Mouse (Mus musculus) hindbrain, embryonic 14.5 days (tissue): ENCODE results near the gene Cotl1. TPM values are rescaled to one million over a fixed set of nuclear protein-coding genes. Genes with fewer than 3 reads are reported as not detected.

Source experiments
- ATAC-seq: fragments of 200-750 bp; cut with Nextera tagmentation; 2 replicates; pipeline ENCODE4 v1.8.0; 2017; ENCODE audit warnings: moderate number of reproducible peaks, mild to moderate bottlenecking, moderate TSS enrichment, moderate library complexity; ENCODE audit not compliant: low FRiP score
- DNase-seq: peaks from one replicate; pipeline ENCODE4 v3.0.0-alpha.2; 2015; ENCODE audit warnings: low spot score
- H3K27ac ChIP-seq: fragments of 300-500 bp; sonication (generic); 2 replicates; pipeline ENCODE4 v1.5.1; 2014; ENCODE audit warnings: mild to moderate bottlenecking, moderate library complexity
- H3K27me3 ChIP-seq: fragments of 300-500 bp; sonication (generic); 2 replicates; pipeline ENCODE4 v1.6.1; 2014; ENCODE audit warnings: mild to moderate bottlenecking, low read length, mixed read lengths; ENCODE audit not compliant: control insufficient read depth, insufficient read depth
- H3K36me3 ChIP-seq: fragments of 300-500 bp; sonication (generic); replicated peaks from 2 replicates; pipeline ENCODE4 v1.6.1; 2014; ENCODE audit not compliant: control insufficient read depth, insufficient read depth
- H3K4me1 ChIP-seq: fragments of 300-500 bp; sonication (generic); replicated peaks from 2 replicates; pipeline ENCODE4 v1.6.1; 2014; ENCODE audit warnings: antibody characterized with exemption, low read length, mixed read lengths; ENCODE audit not compliant: control insufficient read depth, insufficient read depth
- H3K4me2 ChIP-seq: fragments of 300-500 bp; sonication (generic); replicated peaks from 2 replicates; pipeline ENCODE4 v1.6.1; 2014; ENCODE audit warnings: mild to moderate bottlenecking, moderate library complexity
- H3K4me3 ChIP-seq: fragments of 300-500 bp; sonication (generic); replicated peaks from 2 replicates; pipeline ENCODE4 v1.5.1; 2014; ENCODE audit warnings: mild to moderate bottlenecking, low read length
- H3K9ac ChIP-seq: fragments of 300-500 bp; sonication (generic); 2 replicates; pipeline ENCODE4 v1.6.1; 2014
- H3K9me3 ChIP-seq: fragments of 300-500 bp; sonication (generic); 2 replicates; pipeline ENCODE4 v1.6.1; 2016; ENCODE audit warnings: low read length; ENCODE audit not compliant: control insufficient read depth
- WGBS: fragments of 180-500 bp; shearing (Covaris S2); extraction: QIAGEN DNeasy Blood & Tissue Kit; methylation state at CpG from one replicate; pipeline ENCODE4 v1.1.7; 2014; 5-methylcytosine and 5-hydroxymethylcytosine counted together
- polyA plus RNA-seq: library from polyadenylated mRNA; unstranded; fragments of >200 nt; fragmentation: Nextera tagmentation; extraction: Ambion mirVana; gene quantifications from 2 replicates; pipeline ENCODE4 v1.2.1, GENCODE M21; 2014

The Cotl1 gene
- polyA plus RNA-seq, 1 experiment from 2014 or later: 238 TPM

GRCm38 (mm10) chr8:119802592-119802991 is 37.8 kb downstream of the Cotl1 start:
- Histone ChIP-seq H3K4me3 (no peak overlapping the region), H3K36me3 (0 out of 2 replicates have a peak, but pooled peaks cover 2% of the 10 kb centered on the region), H3K9ac (no peak overlapping the region), H3K27ac (no peak overlapping the region), H3K9me3 (no peaks in the 10 kb centered on the region), H3K27me3 (no peaks in the 10 kb centered on the region), H3K4me1 (peaks cover 34% of the 10 kb centered on the region), H3K4me2 (no peak overlapping the region)
- ATAC-seq (no peak), DNase-seq (no peak)
- 100% methylated on average over 1 of the region's 1 CpGs for WGBS

DNA sequence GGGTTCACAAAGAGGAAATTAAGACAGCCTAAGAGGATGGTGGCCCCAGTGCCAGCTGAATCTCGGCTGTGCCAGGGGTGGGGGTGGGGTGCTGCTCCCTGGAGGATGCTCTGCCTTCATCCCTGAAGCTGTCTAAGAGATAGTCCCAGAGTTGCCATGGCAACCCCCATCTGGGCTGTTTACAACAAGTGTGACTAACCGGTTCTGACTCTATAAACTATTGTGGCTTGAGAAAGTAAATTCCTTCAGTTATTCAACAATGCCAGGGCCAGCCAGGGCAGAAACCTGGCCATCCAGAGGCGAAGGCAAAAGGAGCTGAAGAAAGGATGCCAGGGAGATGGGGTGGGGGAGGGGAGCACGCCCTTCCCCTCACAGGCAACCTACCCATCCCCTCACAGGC is 39.2 kb downstream of the Cotl1 start:
- WGBS: 4% methylated on average over 4 of the region's 4 CpGs
- Histone ChIP-seq H3K4me2 (no peak overlapping the region), H3K9ac (no peak overlapping the region), H3K4me3 (no peak overlapping the region), H3K36me3 (no peaks in the 10 kb centered on the region), H3K4me1 (peaks cover 27% of the 10 kb centered on the region), H3K27ac (peak overlapping the region; percentile 26; the same call in 1 of the 2 replicates), H3K27me3 (no peaks in the 10 kb centered on the region), H3K9me3 (no peaks in the 10 kb centered on the region)
- ATAC-seq (no peak), DNase-seq (peak; percentile 69)

GRCm38 (mm10) chr8:119798965-119799264 is 41.4 kb downstream of the Cotl1 start:
- H3K4me1 ChIP-seq: peaks cover 21% of the 10 kb centered on the region
- H3K9ac ChIP-seq: no peak overlapping the region
- H3K36me3 ChIP-seq: no peaks in the 10 kb centered on the region
- H3K4me3 ChIP-seq: no peak overlapping the region
- DNase-seq (no peak), ATAC-seq (no peak; the same call in 1 of the 2 replicates)
- WGBS: 48% methylated on average over 2 of the region's 2 CpGs
- no peaks in the 10 kb centered on the region for H3K9me3 ChIP-seq
- peak overlapping the region; percentile 65 for H3K27ac ChIP-seq
- H3K27me3 ChIP-seq: no peaks in the 10 kb centered on the region
- peak overlapping the region; percentile 38 for H3K4me2 ChIP-seq

DNA sequence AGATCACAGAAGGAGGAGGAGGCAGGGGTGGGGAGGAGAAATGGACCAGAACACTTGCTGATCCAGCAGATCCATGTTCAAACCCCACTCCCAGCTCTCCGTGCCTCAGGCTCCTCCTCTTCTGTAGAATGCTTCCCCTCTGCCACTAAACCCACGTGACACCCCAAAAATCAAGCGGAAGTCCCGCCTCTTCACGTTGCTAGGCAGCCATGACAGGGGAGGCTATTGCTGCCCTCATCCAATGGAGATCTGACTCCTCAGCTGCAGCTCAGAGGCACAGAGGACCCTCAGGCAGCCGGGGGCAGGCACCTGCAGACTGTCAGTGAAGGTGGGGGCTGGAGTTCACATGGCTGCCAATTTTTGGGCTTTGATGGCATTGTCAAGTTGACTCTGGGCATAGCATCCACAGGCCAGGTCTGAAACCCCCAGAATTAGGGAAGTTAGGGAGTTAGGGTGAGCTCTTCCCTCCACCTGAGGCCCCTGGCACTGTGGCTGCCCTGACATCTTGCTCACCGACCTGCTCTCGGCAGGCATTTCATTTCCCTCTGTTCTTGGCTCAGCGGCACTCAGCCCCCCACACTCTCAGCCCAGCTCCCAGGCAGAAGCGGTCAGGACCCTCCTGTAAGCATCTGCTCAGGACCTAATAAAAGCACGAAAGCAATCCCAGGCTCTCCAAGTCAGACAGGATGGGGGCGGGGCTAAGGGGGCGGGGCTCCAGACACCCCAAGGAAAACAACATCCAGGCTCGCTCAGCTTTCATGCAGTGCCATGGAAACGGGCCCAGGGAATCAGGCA is 42.0 kb downstream of the Cotl1 start:
- H3K9me3 ChIP-seq: no peaks in the 10 kb centered on the region
- 4% methylated on average over 15 of the region's 15 CpGs for WGBS
- H3K27me3 ChIP-seq: no peaks in the 10 kb centered on the region
- DNase-seq (peak; percentile 75), ATAC-seq (peak; percentile 59)
- peak overlapping the region; percentile 17; the same call in 1 of the 2 replicates for H3K9ac ChIP-seq
- H3K27ac ChIP-seq: peak overlapping the region; percentile 65
- H3K4me3 ChIP-seq: no peak overlapping the region
- H3K4me1 ChIP-seq: peaks cover 21% of the 10 kb centered on the region
- no peaks in the 10 kb centered on the region for H3K36me3 ChIP-seq
- H3K4me2 ChIP-seq: peak overlapping the region; percentile 38

GRCm38 (mm10) chr8:119795651-119796050 is 44.7 kb downstream of the Cotl1 start:
- WGBS: 93% methylated on average over 3 of the region's 3 CpGs
- Histone ChIP-seq H3K27ac (no peak overlapping the region), H3K27me3 (no peaks in the 10 kb centered on the region), H3K9me3 (no peaks in the 10 kb centered on the region), H3K4me3 (no peak overlapping the region), H3K4me2 (no peak overlapping the region), H3K4me1 (peaks cover 14% of the 10 kb centered on the region), H3K36me3 (no peaks in the 10 kb centered on the region), H3K9ac (no peak overlapping the region)
- DNase-seq (no peak), ATAC-seq (no peak)

DNA sequence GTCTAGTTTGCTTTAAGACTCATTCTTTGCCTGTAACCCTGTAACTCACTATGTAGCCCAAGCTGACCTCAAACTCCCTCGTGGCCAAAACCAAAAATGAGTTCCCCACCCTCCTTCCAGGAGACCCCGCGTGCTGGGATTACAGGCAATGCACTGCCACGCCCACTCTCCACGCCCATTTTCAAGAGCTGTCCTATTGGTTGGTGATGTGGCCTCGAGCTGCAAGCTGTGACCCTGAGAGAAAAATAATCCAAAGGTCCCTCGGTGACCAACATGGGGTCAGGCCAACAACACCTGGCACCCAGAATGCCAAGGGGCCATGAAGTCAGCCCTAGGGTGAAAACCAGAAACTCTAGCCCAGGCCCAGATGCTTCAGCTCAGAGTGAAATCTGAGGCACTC is 45.7 kb downstream of the Cotl1 start:
- Histone ChIP-seq H3K4me2 (no peak overlapping the region), H3K27me3 (no peaks in the 10 kb centered on the region), H3K27ac (no peak overlapping the region), H3K4me3 (no peak overlapping the region), H3K36me3 (no peaks in the 10 kb centered on the region), H3K4me1 (peaks cover 14% of the 10 kb centered on the region), H3K9me3 (no peaks in the 10 kb centered on the region), H3K9ac (no peak overlapping the region)
- ATAC-seq (no peak), DNase-seq (no peak)
- 45% methylated on average over 7 of the region's 7 CpGs for WGBS

DNA sequence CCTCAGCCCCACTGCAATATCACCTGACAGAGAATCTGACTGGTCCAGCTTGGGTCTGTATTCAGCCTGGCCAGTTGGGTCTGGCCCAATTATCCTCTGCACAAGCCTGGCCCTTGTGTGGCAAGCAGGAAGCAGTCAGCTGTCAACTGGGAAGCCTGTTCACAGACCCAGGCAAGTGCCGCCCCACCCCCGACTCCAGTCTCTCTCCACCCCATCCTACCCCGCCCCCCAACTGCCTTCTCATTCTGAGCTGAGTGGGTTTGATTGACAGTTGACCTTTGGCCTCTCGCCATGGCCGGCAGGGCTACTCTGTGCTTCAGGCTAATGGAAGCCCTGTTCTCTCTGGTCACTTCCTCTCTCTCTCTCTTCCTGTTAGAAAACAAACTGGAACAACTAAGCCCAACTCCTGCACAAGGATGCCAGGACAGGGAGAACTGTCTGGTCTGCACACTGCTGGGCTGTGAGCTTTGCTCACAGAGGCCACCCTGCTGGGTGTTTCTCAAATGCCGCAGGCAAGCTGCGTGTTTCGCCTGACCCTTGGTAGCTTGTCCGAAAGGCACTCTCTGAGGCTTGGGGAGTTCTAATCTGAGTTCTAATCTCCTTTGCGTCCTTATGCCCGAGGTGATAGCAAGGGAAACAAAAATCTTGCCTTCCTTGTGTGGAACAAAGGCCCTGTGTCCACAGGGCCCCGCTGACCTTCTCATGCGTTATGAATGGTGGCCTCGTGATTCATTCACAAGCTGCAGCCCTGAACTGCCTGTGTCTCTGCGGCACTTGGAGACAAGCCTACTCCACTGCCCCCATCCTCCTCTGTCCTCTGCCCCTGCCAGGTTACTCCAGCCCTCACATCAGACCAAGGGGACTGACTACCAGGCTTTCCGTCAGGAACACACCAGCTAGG is 48.3 kb downstream of the Cotl1 start:
- H3K4me1 ChIP-seq: peaks cover 8% of the 10 kb centered on the region; the same call in 1 of the 2 replicates
- peak overlapping the region; percentile 68 for H3K27ac ChIP-seq
- no peak overlapping the region for H3K9ac ChIP-seq
- H3K4me3 ChIP-seq: no peak overlapping the region
- 9% methylated on average over 16 of the region's 16 CpGs for WGBS
- no peaks in the 10 kb centered on the region for H3K27me3 ChIP-seq
- H3K4me2 ChIP-seq: no peak overlapping the region
- ATAC-seq (peak; percentile 66; the same call in 1 of the 2 replicates), DNase-seq (no peak)
- H3K9me3 ChIP-seq: no peaks in the 10 kb centered on the region
- no peaks in the 10 kb centered on the region for H3K36me3 ChIP-seq

DNA sequence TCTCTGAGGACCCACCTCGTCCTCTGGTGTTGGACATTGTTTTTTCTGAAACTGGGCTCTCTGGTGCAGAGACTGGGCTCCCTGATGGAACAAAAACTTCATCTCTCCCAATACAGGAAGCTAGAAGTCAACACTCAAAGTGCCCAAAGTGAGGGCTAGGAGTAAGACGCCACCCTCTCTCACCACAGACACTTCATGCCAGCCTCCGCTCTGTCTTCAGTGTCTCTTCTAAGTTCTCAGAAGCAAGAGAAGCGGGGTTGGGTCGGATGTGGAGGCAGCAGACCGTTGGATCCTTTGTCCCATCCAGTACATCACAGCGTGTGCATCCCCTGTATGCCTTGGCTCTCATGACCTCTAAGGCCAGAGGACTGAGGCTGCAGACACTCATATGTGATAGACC is 50.8 kb downstream of the Cotl1 start:
- Histone ChIP-seq H3K27me3 (no peaks in the 10 kb centered on the region), H3K4me1 (peaks cover 18% of the 10 kb centered on the region), H3K4me3 (no peak overlapping the region), H3K9ac (no peak overlapping the region), H3K4me2 (no peak overlapping the region), H3K36me3 (no peaks in the 10 kb centered on the region), H3K27ac (no peak overlapping the region), H3K9me3 (no peaks in the 10 kb centered on the region)
- no peak for ATAC-seq
- no peak for DNase-seq
- WGBS: 78% methylated on average over 7 of the region's 7 CpGs

DNA sequence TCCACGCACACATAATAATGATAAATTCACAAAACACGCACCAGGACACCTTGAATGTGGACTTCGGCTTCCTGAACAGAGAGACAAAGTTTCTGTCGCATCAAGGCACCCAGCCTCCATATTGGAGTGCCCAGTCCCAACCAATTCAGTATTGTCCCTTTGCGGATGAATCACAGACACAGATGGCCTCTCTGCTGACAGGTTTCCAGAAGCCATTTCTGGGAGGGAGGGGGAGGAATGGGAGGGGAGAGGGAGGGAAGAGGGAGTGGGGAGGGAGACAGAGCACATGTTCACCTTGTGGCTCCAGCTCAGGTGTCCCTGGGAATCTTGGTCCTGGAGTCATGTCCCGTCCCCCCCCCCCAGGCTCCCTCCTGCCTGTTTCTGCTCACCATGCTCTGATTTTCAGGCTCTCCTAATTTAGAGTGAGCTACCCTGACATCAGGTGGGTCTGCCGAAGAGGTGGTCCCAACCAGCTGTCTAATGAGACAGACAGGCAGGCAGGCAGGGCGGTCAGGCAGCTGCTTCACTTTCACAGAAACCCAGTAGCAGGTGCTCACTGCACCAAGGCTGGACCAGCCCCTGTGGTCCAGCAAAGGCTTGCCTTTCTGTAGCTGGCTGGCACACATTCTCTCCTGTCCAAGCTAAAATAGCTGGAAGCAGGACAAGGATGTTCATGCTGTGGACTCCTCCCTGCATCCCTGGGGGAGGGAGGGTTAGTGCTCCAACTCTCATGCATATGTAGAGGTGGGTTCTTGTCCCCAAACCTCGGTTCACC is 51.5 kb downstream of the Cotl1 start:
- Histone ChIP-seq H3K9ac (no peak overlapping the region), H3K27me3 (no peaks in the 10 kb centered on the region), H3K4me2 (no peak overlapping the region), H3K27ac (no peak overlapping the region), H3K36me3 (no peaks in the 10 kb centered on the region), H3K4me1 (peaks cover 18% of the 10 kb centered on the region), H3K4me3 (no peak overlapping the region), H3K9me3 (no peaks in the 10 kb centered on the region)
- ATAC-seq (no peak), DNase-seq (no peak)
- 66% methylated on average over 9 of the region's 9 CpGs for WGBS
